Mouse (Mus musculus) gastrocnemius, postnatal 36 days (tissue): ENCODE measurements at regions not wholly inside any gene's neighbourhood (a gene's known extent, or its start where the extent isn't known, plus 50 kb on each side); places are given as distances from the start of the nearest gene placed in this dataset.

Source experiments
- DNase-seq, 2 experiments: peaks; one replicate each; pipeline ENCODE4 v3.0.0; 2022
- intact Hi-C: fragments of 180-260 bp; cut with DNase I; formaldehyde crosslinking; loops from one replicate; pipeline ENCODE4 v1.15.1; 2025

DNA sequence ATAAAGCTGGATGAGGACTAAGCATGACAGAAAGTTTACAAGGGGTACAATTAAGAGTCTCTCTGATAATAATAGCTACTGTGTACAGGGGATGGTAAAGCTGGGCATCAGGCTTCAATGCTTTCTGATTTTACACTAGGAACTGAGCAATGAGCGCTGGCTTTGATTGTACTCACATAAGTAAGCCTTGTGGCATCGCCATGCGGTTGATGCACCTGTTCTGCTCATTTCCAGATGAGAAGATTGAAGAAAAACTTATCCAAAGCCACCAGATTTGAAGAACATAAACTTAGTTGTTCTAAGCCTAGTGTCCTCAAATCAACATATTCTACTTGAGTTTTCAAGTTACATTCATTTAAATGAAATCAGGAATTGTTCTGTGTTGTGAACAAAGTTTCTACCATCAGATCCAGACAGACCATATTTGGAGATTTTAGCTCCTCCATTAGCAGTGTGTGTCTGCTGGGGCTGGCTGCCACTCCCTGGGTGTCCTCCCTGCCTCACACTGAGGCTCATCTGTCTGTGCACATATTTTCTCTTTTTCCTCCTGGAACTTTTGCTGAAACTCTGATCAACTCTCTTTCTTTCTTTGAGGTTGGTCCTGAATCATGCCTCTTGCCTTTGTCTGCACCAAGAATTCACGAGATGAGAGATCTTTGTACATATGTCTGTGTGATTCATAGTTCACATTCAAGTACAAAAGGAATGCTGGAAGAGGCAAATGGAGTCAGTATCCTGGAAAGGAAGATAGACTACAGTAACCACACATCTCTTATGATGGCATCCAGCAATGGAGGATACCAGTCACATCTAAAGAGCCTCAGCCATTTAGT, 68.2 kb upstream of the Ifne start:
- intact Hi-C loops, result no loop called here
- DNase-seq, result no peak

- DNase-seq, result no peak
- intact Hi-C loops, result no loop called here
Measured at GRCm38 (mm10) chr4:88941955-88942354, 62.0 kb upstream of the Ifne start.

DNA sequence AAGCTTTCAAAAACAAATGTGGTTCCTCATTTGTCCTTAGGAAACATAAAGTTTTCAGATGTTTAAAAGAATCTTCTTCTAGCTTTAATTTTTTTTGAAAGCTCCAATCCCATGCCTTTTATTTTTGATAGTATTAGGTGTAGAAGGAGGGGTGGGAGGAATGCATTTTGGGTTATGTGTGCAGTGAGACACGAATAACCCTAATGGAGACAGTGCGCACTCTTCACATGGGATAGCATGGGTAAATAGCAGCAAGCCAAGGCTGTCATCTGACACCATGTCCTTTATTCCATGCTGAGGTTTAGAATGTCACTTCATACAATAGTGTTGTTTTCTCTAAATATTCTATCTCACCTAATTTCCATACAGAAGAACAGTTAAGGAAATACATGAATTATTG, 60.7 kb upstream of the Ifne start:
- DNase-seq, result no peak
- intact Hi-C loops, result no loop called here

- intact Hi-C loops, result loop anchor here (5.0 kb wide), 1 partner anchor 188 kb away; no protein-coding TSS in a partner anchor
- DNase-seq, result no peak
Measured at GRCm38 (mm10) chr4:88939397-88939796, 59.4 kb upstream of the Ifne start.

GRCm38 (mm10) chr4:88938712-88939032, 58.7 kb upstream of the Ifne start:
- intact Hi-C loops, result loop anchor here (5.0 kb wide), 1 partner anchor 189 kb away; no protein-coding TSS in a partner anchor
- no peak for DNase-seq

DNA sequence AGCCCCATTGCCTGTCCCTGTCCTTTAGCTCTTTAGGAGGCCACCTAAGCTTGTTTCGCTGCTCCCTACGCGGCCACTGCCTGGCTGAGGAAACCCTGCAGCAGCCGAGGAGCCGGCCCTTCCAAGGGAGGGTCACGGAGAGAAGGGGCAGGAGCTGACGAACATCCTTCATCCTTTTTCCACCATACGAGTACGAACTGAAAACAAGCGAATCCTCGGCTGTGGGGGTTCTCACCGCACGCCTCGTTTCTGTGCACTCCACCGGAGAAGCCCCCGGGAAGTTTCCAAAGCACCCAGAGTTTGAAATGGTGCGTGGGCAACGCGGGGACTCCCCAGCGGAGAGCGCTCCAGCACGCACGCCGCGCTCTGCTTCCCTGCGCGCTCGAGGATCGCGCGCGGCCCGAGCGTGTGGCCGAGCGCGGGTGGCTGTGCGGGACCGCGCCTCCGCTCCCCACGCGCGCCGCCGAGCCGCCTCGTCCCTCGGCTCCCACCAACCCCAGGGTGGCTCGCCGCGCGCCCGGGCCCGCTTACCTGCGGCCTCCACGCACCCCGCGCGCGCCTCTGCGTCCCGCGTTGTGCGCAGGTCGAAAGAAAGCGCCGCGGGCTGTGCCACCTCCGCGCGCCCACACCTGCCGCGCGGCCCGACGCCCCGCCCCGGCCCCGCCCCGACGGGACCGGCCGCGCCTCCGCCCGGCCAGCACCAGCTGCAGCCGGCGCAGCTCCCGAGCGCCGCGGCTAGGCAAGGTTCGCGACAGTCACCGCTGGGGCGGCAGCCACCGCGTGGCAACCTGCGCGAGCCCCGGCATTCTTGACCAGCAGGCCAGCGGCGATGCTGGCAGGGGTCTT, 58.1 kb upstream of the Ifne start:
- DNase-seq, result no peak
- intact Hi-C loops, result loop anchor here (5.0 kb wide), 1 partner anchor 189 kb away; no protein-coding TSS in a partner anchor

GRCm38 (mm10) chr4:88936976-88937375, 57.0 kb upstream of the Ifne start:
- DNase-seq, result no peak
- intact Hi-C loops, result loop anchor here (5.0 kb wide), 1 partner anchor 190 kb away; no protein-coding TSS in a partner anchor

DNA sequence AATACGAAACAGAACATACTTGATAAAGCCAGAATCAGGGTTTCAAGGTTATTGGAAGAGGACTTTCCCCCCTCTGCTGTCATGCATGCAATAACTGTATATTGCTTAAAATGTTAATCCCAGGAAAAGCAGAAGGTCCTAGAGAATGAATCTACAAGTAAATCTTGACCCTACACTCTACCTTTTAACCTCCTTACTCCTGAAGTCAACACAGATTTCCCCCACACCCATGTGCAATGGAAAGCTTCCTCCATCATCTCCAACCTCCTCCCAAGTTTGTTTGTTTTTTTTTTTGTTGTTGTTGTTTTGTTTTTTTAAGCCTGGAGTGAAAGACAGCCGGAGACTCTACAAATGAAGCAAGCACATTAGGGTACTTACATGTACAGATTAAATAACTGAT, 55.9 kb upstream of the Ifne start:
- intact Hi-C loops, result loop anchor here (5.0 kb wide), 1 partner anchor 191 kb away; no protein-coding TSS in a partner anchor
- DNase-seq, result no peak

DNA sequence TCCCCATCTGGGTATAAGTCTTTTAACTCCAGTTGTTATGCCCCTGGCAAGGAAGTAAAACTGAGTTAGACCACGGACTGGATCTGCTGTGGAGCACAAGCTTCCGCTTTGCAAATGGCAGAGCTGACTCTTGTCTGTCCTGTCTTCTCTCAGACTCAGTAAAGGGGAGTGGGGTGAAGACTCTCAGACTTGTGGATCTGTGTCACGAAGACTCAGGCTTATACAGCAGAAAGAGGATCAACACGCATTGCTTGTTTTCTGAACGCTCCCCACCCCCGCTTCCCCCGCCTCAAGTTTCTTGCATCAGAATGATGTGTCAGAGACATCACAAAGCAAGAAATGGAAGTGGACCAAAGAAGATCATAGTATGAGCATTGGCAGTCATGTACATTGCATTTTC, 55.3 kb upstream of the Ifne start:
- intact Hi-C loops, result loop anchor here (5.0 kb wide), 1 partner anchor 192 kb away; no protein-coding TSS in a partner anchor
- no peak for DNase-seq

DNA sequence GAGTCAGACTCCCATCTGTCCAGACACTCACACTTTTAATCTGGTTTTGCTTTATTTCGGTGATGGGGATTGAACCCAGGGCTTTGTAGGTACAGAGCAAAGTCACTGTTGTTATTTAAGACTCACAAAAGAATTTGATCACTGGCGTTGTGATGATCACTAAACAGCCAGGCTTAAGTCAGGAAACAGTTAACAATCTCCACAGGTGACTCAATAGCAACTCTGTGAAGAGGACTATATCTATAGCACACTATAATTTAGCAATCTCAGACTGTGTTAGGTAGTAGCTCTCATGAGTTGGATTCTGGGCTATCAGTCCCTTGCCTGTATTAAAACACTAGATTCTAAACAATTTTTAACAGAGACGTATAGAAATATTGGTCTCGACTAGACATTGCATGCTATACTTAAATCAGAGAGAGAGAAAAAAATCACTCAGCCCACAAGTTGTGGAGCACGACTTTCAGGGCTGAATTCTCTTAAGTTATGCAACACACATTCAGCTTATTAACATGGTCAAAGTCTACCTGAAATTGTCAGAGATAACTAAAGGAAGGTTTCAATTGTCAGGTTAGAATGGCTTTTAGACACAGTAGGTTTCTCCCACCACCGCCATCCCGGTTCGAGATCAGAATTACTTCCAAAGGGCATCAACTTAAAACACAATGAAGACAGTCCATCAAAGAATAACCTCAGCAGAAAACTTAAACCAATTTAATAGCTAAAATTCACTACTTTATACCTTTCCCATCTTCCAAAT, 54.4 kb upstream of the Ifne start:
- no peak for DNase-seq
- intact Hi-C loops, result loop anchor here (5.0 kb wide), 1 partner anchor 193 kb away; no protein-coding TSS in a partner anchor

GRCm38 (mm10) chr4:88931217-88931616, 51.2 kb upstream of the Ifne start:
- intact Hi-C loops, result no loop called here
- no peak for DNase-seq
